Mouse (Mus musculus) megakaryocyte, embryonic 14.5 days (primary cell): ENCODE measurements around the gene Ampd1. TPM values are rescaled to one million over a fixed set of nuclear protein-coding genes. Genes with fewer than 3 reads are reported as not detected.
A peak's percentile ranks its signal among the peaks of the same experiment; 100 is the strongest.

ENCODE experiments used
- H3K27me3 ChIP-seq: replicated peaks from 2 replicates; pipeline ENCODE3; 2012; ENCODE audit warnings: inconsistent platforms
- H3K36me3 ChIP-seq: replicated peaks from 2 replicates; pipeline ENCODE3; 2012; ENCODE audit warnings: low read length, inconsistent platforms, mixed read lengths
- H3K4me1 ChIP-seq: 2 replicates; pipeline ENCODE4 v1.6.1; 2012; ENCODE audit warnings: inconsistent platforms
- H3K4me3 ChIP-seq: replicated peaks from 2 replicates; pipeline ENCODE3; 2012; ENCODE audit warnings: moderate library complexity, mild to moderate bottlenecking, inconsistent platforms
- H3K9me3 ChIP-seq: 2 replicates; pipeline ENCODE4 v1.6.1; 2012; ENCODE audit warnings: inconsistent platforms
- FLI1 ChIP-seq: IDR thresholded peaks from 2 replicates; pipeline ENCODE4 v1.6.1; 2012; ENCODE audit warnings: low read length, inconsistent platforms, mixed read lengths
- GATA1 ChIP-seq: IDR thresholded peaks from 3 replicates; pipeline ENCODE4 v1.6.1; 2012; ENCODE audit warnings: mixed read lengths, low read length, inconsistent platforms, borderline replicate concordance
- polyA plus RNA-seq: library from polyadenylated mRNA; stranded (reverse); fragments of >175 nt; gene quantifications from 2 replicates; pipeline ENCODE4 v1.2.3, GENCODE M21; 2012; ENCODE audit warnings: low replicate concordance; ENCODE audit not compliant: insufficient read depth

The Ampd1 gene
- polyA plus RNA-seq, 1 experiment, result not detected

GRCm38 (mm10) chr3:103075871-103076270 lies 2.1 kb downstream of the Ampd1 start:
- Histone ChIP-seq H3K4me1 (peaks cover 24% of the 10 kb centered on the region), H3K9me3 (0 out of 2 replicates have a peak, but pooled peaks cover 2% of the 10 kb centered on the region), H3K36me3 (no peaks in the 10 kb centered on the region), H3K4me3 (no peak overlapping the region), H3K27me3 (no peaks in the 10 kb centered on the region)
- TF ChIP-seq GATA1, result no peak
- no peak for TF ChIP-seq FLI1

DNA sequence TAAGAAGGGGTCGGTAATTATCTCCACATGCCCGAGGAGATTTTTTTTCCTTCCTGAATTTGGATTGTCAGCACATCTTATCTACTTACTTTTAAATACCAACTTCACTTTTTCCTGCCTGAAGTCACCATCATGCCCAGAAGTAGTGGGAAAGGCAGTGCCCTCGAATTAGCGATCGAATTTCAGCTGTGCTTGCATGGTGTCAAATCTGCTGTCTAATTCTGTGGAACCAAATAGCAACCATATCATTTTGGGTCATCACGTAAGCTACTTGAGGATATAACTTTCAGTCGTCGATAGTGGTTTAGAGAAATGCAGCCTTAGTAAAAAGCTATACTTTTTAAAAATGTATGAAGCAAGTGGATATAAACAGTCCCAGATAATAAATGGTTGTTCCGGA lies 2.7 kb downstream of the Ampd1 start:
- Histone ChIP-seq H3K4me1 (peaks cover 30% of the 10 kb centered on the region), H3K27me3 (no peaks in the 10 kb centered on the region), H3K4me3 (no peak overlapping the region), H3K36me3 (no peaks in the 10 kb centered on the region), H3K9me3 (0 out of 2 replicates have a peak, but pooled peaks cover 2% of the 10 kb centered on the region)
- TF ChIP-seq FLI1 (no peak), GATA1 (no peak)

- H3K4me1 ChIP-seq, result peaks cover 46% of the 10 kb centered on the region
- no peak overlapping the region for H3K4me3 ChIP-seq
- no peaks in the 10 kb centered on the region for H3K36me3 ChIP-seq
- TF ChIP-seq FLI1, result no peak
- TF ChIP-seq GATA1, result no peak
- H3K9me3 ChIP-seq, result 0 out of 2 replicates have a peak, but pooled peaks cover 2% of the 10 kb centered on the region
- H3K27me3 ChIP-seq, result peaks cover 1% of the 10 kb centered on the region
These were observed 5.5 kb downstream of the Ampd1 start for GRCm38 (mm10) chr3:103079301-103079700.

DNA sequence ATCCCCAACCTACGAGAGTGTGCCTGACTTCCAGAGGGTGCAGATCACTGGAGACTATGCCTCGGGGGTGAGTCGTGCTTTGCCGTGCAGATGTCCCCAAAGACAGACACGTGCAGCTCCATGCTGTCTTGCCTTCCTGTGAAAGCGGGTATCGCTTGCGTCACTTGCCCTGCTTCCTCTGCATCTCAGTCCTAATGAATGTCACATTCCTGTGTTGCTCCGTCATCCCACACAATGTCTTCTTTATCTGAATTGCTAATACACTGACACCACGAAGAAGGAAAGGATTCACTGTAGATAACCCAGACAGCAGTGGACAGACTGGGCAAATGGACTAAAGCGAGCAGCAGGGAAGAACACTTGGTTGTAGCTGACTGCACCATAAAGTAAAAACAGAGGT lies 7.2 kb downstream of the Ampd1 start:
- Histone ChIP-seq H3K9me3 (0 out of 2 replicates have a peak, but pooled peaks cover 2% of the 10 kb centered on the region), H3K4me3 (peak overlapping the region; percentile 20), H3K4me1 (peaks cover 46% of the 10 kb centered on the region), H3K27me3 (peaks cover 1% of the 10 kb centered on the region), H3K36me3 (no peaks in the 10 kb centered on the region)
- TF ChIP-seq GATA1, result no peak
- TF ChIP-seq FLI1, result no peak

- Histone ChIP-seq H3K27me3 (peaks cover 1% of the 10 kb centered on the region), H3K4me1 (peaks cover 46% of the 10 kb centered on the region), H3K36me3 (no peaks in the 10 kb centered on the region), H3K9me3 (0 out of 2 replicates have a peak, but pooled peaks cover 2% of the 10 kb centered on the region), H3K4me3 (no peak overlapping the region)
- no peak for TF ChIP-seq GATA1
These were observed 8.1 kb downstream of the Ampd1 start for GRCm38 (mm10) chr3:103081861-103082453.

DNA sequence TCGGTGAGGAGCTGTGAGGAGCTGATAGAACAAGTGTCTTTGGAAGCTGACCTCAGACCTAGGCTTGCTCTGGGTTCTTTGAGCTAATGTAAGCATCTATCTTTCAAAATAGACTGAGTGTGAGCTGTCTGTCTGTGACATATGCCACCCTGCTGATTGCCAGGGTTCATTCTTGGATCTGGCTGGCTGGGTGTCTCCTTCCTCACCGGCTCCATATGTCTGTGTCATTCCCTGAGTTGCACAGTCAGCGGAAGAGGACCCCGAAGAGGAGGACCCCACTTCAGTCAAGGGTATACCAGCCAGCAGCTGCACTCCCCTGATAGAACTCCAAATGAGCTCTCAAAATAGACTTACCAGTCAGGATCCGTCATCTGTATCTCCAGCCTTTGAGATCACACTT lies 8.9 kb downstream of the Ampd1 start:
- Histone ChIP-seq H3K4me1 (peaks cover 44% of the 10 kb centered on the region), H3K9me3 (0 out of 2 replicates have a peak, but pooled peaks cover 2% of the 10 kb centered on the region), H3K27me3 (peaks cover 1% of the 10 kb centered on the region), H3K36me3 (no peaks in the 10 kb centered on the region), H3K4me3 (no peak overlapping the region)
- TF ChIP-seq GATA1 (no peak), FLI1 (no peak)

- Histone ChIP-seq H3K27me3 (peaks cover 5% of the 10 kb centered on the region), H3K4me1 (peaks cover 27% of the 10 kb centered on the region), H3K9me3 (no peaks in the 10 kb centered on the region), H3K36me3 (no peaks in the 10 kb centered on the region), H3K4me3 (no peak overlapping the region)
- TF ChIP-seq GATA1 (no peak), FLI1 (no peak)
These were observed 12.2 kb downstream of the Ampd1 start for GRCm38 (mm10) chr3:103085986-103086385.

DNA sequence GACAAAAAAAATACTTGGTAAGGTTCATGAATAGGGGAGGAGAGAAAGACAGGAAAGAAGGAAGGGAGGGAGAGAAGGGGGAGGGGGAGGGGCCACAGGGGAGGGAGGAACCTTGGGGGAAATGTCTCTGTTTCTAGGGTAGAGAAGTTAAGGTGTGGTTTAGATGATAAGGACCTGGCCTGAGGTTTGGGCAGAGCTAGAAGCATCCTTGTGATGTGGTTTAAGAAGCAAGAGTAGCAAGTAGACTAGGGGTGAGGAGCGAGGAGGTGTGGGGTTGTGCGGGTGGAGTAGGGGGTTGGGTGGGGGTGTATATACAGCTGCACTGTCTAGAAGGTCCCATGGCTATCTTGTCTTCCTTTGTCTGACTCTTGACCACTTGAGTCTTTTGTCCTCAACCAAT lies 17.9 kb downstream of the Ampd1 start:
- Histone ChIP-seq H3K9me3 (no peaks in the 10 kb centered on the region), H3K4me3 (no peak overlapping the region), H3K27me3 (peaks cover 19% of the 10 kb centered on the region), H3K4me1 (peaks cover 21% of the 10 kb centered on the region), H3K36me3 (no peaks in the 10 kb centered on the region)
- no peak for TF ChIP-seq GATA1
- TF ChIP-seq FLI1, result no peak

DNA sequence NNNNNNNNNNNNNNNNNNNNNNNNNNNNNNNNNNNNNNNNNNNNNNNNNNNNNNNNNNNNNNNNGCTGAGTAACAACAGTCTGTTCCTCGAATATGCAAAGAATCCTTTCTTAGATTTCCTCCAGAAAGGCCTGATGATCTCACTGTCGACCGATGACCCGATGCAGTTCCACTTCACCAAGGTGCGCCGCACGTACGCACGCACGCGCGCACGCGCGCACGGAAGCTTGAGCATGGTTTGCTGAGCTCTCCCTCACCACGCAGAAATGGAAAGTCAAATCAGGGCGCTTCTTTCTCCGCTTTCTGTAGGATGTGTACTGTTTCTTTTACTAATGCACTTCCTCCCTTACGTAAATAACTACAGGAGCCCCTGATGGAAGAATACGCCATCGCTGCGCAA lies 24.8 kb downstream of the Ampd1 start:
- TF ChIP-seq FLI1 (no peak), GATA1 (no peak)
- Histone ChIP-seq H3K9me3 (no peaks in the 10 kb centered on the region), H3K4me1 (peaks cover 36% of the 10 kb centered on the region), H3K4me3 (no peak overlapping the region), H3K27me3 (peaks cover 11% of the 10 kb centered on the region), H3K36me3 (no peaks in the 10 kb centered on the region)

GRCm38 (mm10) chr3:103099667-103100066 lies 25.9 kb downstream of the Ampd1 start:
- no peak for TF ChIP-seq GATA1
- TF ChIP-seq FLI1, result no peak
- peaks cover 3% of the 10 kb centered on the region for H3K36me3 ChIP-seq
- peaks cover 4% of the 10 kb centered on the region for H3K27me3 ChIP-seq
- H3K4me3 ChIP-seq, result no peak overlapping the region
- H3K4me1 ChIP-seq, result peaks cover 40% of the 10 kb centered on the region
- H3K9me3 ChIP-seq, result no peaks in the 10 kb centered on the region
